Mouse (Mus musculus): ENCODE data around the gene Siah2. TPM values are rescaled to one million over a fixed set of nuclear protein-coding genes. Genes with fewer than 3 reads are reported as not detected.

The Siah2 gene
- total RNA-seq, 2 experiments from 2014 or later, result 10.1 to 12.7 TPM

DNA sequence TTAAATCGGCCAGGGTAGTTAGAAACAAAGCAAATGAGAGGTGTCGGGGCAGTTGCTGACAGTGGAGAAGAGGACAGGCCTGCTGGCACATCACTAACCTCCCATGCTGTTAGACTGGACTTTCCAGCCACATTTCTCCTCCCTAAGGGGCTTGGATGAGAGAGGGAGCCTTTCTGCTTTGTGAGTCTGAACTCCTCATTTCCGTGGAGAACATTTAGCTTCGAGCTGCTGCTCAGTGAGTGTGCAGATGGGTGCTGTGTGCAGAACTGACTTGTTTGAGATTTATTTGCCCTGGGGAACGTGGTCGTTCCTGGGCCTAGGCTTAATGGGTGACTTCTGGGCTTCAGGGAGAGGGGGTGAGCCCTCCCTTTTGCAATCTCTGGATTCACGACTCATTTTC lies 3.3 kb upstream of the Siah2 start:
- DNase-seq, result no peak

DNA sequence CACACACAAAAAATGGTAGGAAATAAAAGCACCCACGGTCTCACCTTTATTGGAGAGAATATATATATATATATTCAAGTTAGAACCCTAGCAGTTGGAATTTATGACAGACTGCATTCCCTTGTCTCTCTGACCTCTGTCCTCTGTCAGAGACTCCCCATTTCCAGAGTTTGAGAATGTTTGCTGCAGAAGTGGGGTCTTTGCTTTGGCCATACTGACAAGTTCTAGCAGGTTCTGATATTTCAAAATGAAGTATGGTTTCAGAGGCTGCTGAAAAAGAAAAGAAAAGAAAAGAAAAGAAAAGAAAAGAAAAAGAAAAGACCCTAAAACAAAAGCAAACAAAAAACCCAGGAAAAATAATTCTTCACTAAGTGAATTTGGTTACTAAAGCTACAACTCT lies 2.8 kb upstream of the Siah2 start:
- DNase-seq, result no peak

DNA sequence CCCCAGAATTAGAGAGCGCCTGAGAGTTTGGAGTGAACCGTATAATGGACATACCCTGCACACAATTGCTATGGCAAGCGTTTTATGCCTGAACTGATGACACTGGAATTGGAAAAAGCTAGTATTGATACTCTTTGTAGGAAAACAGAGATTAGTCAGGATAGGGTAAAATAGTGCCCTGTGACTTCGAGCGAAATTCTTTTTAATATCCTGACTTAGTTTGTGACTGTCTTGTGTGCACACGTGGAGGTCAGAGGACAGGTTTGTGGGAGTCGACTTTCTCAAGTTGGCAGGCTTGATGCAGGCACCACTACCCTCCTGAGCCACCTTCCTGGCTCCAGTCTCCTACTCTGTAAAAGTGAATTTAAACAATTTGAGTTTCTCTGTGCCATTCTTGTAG lies 1.1 kb upstream of the Siah2 start:
- no peak for DNase-seq

DNA sequence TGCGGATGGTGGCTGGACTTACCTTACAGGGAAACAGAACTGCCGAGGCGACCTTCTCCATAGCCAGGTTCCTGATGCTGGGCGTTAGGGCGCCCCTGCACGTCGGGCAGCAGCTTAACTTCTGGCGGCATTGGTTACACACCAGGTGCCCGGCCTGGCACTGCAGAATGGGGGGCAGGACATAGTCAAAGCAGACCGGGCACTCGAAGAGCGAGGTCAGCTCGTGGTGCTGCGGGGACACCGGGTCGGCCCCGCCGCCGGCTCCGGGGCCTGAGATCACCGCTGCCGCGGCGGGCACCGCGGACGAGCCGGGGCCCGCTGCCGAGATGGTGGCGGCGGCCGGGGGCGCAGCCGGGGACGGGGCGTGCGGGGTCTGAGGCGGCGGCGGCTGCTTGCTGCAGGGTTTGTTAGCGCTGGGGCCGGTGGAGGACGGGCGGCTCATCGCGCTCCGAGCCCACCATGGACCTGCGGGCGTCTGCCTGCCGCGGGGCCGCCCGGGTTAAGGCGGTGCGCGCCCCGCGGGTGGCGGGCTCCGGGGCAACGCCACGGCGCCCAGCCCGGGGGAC lies 743 bp downstream of the Siah2 start:
- DNase-seq, result peak; percentile 38

DNA sequence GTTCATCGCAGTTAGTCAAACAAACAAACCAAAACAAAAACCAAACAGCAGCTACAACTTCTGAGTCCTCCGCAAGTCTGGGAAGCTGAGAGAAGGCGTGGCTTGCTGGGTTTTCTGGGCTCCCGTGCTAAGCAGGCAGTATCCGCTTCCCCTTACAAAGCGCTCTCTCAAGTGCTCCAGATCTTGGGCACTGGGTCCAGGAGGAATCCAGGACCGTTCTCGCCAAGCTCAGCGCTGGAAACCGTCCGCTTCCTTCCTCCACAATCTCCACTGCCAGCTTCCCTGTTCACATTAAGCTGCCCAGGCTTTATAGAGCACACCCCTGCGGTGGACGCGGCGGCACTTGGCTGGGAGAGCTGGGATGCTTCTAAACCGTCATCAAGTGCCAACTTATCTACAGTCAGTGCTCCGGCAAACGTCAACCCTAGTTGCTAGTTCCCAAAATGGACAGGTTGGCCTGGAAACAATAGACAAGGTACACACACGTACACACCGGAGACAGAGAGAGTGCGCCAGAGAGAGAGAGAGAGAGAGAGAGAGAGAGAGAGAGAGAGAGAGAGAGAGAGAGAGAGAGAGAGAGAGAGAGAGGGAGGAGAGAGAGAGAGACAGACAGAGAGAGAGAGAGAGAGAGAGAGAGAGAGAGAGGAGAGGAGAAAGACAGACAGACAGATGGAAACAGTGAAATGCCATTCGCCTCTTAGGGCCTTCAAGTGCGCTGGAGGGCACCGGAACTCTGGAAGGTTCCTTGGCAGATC lies 1.4 kb downstream of the Siah2 start:
- peak; percentile 42 for DNase-seq

DNA sequence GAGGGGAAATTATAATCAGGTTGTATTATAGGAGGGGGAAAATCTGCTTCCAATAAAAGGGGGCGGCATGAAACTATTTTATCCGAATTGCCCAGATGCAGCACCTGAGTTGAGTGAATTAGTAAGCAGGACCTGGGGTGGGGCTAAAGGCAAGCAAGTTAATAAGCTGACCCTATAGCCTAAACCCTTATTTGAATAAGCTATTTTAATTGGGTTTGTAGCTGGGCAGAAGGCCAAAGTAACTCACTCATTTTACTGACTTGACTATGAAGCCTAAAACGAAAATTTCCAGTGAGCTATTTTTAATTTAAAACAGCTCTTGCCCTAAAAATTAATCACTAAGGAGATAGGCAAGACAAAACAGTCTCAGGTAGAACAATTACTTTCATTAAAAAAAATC lies 2.5 kb downstream of the Siah2 start:
- DNase-seq, result no peak

DNA sequence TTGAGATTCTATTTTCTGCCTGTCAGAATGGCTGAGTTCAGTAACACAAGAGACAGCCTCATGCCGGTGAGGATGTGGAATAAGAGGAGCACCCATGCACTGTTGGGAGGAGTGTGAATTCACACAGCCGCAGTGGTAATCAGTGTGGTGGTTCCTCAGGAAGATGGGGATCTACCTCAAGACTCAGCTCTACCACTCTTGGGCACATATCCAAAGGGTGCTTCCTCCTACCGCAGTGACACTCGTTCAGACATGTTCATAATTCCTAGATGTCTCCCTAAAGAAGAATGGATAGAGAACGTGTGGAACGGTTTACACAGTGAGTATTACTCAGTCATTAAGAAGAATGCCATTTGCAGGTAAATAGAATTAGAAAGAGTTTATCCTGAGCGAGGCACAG lies 3.1 kb downstream of the Siah2 start:
- no peak for DNase-seq

DNA sequence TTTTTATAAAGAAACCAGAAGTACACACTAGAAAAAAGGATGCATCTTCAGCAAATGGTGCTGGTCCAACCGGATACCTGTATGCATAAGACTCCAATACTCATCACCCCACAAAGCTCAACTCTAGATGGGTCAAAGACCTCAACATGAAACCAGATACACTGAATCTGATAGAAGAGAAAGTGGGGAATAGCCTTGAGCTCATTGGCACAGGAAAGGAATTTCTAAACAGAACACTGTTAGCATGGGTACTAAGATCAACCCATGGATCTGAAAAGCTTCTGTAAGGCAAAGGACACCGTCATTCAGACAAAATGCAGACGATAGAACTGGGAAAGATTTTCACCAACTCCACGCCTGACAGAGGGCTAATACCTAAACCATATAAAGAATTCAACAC lies 3.6 kb downstream of the Siah2 start:
- DNase-seq, result no peak

DNA sequence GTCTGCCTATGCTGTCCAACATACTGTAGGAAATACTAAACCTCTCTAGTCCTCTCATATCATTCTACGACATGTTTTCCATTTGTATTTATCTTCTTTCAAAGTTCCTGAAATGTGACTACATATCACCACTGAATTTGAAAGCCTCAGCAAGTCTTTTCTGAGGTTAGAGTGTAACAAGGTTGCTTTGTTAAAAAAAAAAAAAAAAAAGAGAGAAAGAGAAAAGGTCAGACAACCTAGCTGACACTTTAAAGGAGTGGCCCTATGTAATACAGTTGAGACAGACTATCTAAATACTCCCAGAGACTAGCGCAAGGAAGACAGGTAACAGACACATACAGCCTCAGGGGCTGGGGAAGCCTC lies 5.3 kb downstream of the Siah2 start:
- DNase-seq, result no peak

DNA sequence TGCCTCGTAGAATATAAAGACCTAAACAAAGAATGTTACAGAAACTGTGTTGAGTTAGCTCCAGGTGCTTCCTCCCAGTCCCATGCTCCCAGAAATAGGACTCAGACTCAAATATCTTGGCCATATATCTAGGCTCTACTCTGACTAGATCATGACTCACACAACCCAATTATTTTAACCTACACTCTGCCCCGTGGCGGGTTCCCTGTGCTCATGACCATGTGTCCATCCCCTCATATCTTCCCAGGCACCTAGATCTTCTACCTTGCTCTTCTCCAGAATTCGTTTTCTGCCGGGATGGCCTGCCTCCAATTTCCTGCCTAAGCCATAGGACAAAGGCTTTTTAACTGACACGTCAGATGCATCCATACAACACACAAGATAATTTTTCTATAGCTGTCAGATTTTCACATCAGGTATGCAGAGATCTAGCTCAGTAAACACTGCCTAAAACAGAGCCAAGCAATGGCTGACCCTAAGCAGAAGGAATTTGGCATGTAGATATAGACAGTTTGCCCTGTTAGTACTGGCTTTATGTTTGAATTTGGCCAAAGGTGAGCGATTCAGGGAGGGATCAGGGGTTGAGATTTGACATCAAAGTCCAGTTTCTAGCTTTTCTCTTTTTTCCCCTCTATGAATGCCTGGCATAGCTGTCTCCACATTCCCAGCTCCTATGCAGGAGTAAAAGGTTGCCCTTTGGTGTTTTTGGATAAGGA lies 5.8 kb downstream of the Siah2 start:
- DNase-seq, result no peak

DNA sequence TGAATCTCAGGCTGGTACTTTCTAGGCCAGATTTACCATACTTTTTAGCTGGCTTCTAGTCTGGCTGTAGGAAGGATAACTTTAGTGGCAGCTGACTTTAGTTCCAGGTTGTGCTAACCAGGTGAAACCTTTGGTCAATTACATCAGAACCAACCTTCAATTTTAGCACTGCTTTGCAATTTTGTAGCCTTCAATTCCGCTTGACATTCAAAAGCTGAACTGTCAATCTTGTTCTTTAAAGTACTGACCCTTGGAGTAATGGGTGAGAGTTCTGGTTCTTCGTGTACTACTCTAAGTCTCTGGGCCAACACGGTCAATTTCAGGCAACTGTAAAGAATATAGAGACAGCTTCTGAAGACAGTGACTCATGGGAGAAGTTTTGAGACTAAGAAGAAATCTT lies 6.8 kb downstream of the Siah2 start:
- no peak for DNase-seq

DNA sequence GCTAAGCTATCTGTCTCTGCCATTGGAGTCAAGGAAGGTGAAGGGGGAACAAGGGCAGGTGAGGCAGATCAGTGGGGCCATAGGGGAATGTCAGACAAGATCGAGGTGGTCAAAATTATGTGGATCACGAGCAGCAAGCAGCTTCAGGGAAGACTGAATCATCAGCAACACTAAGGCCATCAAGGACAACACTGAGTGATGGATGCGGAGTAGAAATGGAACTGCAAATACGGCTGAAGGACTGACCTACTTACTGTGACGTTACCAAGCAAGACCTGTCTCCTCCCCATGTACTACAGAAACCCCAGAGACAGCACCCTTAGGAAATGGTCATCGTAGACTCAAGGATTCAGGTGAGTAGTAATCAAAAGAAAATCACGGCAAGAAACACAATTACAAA lies 8.9 kb downstream of the Siah2 start:
- DNase-seq, result no peak

DNA sequence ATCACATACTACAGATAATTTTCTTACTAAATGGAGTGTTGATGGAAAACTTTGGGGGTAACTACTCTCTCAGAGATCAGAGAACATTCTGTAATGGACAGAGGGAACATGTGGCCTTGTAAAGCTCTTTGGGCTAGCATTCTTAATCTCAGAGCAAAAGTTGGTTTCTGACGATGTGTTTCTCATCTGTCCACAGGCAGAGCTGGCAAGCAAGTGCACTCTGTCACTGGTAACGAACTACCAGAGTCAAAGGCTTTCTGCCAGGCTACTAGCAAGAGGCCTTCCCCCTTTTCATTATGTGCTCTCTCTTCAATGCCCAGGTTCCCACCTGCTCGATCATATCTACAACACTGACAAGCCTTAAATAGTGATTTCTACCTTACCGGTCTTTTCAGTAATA lies 9.9 kb downstream of the Siah2 start:
- DNase-seq, result no peak

DNA sequence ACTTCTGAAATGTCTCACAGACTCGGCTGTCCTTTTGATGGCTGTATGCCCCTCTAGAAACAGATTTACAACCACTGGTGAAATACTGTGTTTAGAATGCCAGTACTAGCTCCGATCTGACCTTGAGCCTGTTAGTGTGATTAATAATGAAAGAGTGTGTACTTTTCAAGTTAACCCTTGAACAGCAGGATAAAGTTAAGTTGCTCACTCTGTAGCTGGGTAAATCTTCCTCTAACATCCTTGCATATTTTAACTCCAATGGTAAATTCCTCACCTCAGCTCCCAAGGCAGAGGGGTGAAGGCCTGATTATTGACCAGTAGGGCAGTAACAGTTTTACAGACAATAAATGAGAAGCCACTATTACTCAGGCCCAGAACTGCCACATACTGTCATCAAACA lies 10.4 kb downstream of the Siah2 start:
- DNase-seq, result no peak

DNA sequence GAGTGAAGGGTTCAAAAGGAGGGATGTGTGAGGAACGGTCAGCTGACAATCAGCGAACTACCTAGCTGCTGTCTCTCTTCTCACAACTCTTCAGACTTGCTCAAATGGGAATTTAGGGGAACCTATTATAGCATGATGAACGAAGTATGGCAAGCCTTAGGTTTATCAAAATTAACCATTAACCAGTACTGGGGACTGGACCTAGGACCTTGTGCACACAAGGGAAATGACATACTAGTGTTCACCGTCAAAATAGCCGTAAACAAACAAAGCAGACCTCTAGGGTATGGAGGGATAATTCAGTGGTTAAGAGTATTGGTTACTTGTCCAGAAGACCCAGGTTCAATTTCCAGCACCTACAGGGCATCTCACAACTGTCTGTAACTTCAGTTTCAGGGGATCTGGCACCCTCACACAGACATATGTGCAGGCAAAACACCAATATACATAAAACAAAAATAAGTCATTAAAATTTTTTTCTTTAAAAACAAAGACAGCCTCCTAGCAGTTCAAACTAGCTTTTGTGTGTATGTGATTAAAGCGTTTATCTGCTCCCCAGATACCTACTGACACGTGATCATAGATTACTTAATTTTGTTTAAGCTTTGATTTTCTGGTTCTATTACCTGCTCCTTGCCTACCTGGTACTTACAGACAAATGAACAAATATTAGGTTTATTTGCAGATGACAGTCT lies 11.1 kb downstream of the Siah2 start:
- DNase-seq, result no peak

DNA sequence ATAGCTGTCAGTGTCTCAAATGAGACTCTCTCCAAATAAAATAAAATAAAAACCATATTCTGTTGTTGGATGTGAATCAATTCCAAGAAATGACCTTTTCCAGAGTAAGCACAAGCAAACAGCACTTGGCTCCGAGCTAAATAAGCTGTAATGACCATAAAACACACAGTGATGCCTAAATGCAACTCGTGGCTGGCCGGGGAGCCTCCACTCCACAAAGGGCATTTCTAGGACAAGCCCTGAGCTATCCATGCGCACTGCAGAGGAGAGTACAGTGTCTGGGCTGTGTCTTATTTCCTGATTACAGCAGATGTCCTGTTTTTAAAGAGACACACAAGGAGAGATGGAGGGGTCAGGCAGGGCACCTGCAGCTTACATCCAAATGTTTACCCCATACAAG lies 12.2 kb downstream of the Siah2 start:
- DNase-seq, result no peak

DNA sequence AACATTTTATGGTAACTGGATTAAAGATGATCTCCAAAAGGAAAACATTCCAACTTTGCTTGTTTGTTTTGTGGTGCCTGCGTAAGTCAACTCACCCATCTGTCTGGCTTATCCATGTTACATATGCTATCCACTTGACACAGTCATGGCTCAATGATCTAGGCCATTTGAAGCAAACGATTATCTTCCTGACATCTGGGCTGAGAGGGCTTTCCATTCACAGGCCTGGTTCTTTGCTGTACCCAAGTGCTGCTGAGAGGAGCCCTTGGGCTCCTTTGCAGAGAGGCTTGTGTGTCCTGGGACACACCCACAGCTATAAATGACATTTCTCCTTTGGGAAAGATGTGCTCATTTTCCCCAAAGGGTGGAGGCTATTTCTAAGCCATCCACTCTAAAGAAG lies 13.3 kb downstream of the Siah2 start:
- DNase-seq, result no peak

DNA sequence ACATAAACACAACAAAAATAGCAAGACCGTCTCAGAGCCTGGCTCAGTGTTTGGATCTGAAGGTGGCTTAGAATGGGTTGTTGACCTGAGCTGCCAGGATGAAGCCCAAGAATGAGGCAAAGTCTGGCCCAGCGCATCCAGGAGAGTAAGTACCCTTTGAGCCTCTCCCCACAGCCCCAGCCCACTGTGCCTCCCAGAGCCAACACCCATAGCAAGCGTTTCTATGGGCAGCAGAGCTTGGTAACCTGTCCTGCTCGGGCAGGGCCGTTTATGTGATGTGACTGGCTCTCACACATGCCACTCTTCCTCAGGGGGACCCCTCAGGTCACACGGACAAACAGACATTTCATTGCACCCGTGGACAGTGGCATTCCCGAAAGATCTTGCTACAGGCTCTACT lies 13.8 kb downstream of the Siah2 start:
- DNase-seq, result no peak

DNA sequence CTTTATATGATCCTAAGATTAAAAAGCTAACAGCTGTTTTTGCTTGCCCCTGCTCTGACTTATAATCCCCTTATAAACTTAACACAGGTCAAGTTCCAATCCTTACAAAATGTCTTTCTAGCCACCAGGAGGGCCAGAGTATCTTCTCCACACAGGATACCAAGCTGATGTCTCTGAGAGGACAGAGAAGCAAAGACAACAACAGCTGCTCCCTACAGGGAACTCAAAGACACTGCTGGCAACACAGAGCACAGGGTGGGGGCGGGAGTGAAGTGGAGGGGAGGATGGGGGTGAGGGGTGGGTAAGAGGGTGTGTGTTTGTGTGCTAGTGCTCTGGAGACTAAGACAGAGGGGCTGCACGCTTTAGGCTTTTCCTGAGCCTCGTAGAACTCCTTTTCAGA lies 14.6 kb downstream of the Siah2 start:
- DNase-seq, result no peak

DNA sequence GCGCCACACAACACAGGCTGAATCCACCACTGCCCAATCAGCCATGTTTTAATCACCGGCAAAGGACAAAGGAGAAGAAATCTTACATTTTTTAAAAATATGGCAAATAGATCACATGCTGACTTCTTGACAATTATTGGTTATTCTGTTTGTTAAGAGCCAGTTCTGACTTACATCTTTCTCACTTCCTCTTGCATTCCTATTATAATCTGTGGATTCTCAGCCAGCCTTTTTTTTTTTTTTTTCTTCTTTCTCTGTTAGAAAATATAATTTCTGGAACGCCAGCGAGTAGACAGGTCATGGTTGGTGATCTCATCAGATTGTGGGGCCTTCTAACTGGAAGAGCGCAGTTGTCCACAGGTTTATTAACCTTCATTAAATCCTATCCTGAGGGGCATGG lies 18.9 kb downstream of the Siah2 start:
- DNase-seq, result no peak

DNA sequence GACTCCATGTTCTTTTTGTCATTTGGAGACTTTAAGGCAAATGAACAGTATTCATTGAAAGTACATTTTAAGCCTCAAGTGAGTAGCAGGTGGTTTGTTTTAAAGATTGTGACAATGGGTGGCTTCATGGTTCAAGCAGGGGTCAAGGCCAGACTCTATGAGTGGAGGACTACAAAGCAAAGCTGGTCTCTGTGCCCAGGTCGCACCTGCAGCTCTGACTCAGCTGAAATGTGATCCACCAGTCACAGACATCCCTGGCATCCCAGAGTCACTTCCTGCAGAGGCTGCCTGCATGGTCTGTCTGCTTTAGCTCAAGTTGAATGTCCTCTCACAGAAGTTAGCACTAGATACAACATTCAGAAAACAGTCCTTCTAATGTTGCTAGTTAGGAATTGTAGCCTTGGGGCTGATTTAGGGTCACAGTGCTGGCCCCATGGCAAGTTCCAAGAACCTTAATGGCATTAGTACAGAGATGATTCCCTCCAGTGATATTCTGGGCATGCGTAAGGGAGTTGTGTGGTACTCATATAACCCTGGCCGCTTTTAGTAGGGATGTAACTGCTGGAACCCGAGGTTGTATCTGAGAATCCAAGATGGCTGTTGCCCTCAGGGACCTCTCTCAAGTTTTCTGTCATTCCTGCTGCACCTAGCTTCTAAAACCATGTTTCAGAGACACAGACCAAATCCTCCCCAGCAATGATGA lies 19.6 kb downstream of the Siah2 start:
- no peak for DNase-seq

DNA sequence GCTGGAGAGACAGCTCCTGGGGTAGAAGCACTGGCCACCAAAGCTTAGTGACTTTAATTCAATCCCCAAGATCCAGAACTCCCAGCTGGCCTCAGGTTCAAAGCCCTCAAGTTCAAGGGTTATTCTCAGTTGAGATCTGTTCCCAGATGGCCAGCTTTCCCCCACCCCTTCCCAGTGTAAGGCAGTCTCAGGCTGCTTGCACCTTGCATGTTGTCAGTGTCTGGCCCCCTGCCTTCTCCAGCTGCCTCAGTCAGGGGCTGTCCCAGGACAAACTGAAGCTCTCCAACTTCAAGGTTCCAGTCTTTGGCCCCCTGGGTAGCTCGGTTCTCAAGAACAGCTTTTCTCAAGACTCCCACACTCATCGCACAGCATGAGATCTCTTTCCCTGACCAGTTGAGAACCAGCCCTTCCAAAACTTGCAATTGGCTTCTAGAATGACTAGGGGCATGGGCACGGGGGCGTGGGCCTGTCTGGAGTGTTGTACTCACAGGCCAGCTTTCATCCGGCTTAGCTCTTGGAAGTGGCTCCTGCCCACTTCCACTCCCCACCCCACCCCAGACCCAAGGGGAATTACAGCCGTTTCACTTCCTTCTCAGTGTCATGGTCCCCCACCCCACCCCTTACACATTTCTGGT lies 20.5 kb downstream of the Siah2 start:
- peak; percentile 31 for DNase-seq

Measured in gastrocnemius, postnatal 10 days (tissue).